Mouse (Mus musculus): ENCODE measurements at regions not wholly inside any gene's neighbourhood (a gene's known extent, or its start where the extent isn't known, plus 50 kb on each side); places are given as distances from the start of the nearest gene placed in this dataset.
"Not testable (repeated sequence)": the region's sequence is repeated elsewhere in the genome, so short reads cannot be mapped to it uniquely, and the experiment has no call there.

DNA sequence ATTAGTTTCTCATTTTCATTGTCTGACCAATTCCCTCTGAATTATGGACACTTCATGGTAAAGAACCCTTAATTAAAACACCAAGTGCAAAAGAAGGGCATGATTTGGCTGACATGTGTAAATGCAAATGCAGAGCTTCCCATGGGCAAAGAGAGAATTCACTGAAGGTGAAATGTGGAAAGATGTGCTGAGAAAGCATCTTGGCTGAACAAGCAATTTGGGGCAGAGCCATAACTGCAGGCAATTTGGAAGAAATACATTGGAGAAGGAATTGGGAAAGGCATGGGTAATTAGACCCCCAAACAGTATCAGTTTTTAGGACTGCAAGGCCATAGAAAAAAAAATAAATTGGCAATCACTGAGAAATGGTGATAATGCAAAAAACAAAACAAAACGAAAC, 153.3 kb upstream of the Arsj start:
- Histone ChIP-seq H3K9ac (replicated peaks; ENCODE audit: low read length, poor library complexity, severe bottlenecking) (no peak overlapping the region), H3K27ac (ENCODE audit: low read depth, low read length) (no peak overlapping the region), H3K4me1 (ENCODE audit: insufficient read depth, low read length) (no peaks in the 10 kb centered on the region), H3K36me3 (ENCODE audit: insufficient read depth, low read length) (no peaks in the 10 kb centered on the region), H3K4me3 (ENCODE audit: low read depth, low read length) (no peak overlapping the region), H3K9me3 (ENCODE audit: low read length) (0 out of 2 replicates have a peak, but pooled peaks cover 2% of the 10 kb centered on the region), H3K4me2 (ENCODE audit: low read depth, low read length, poor library complexity, severe bottlenecking) (no peak overlapping the region), H3K27me3 (ENCODE audit: insufficient read depth, low read length) (no peaks in the 10 kb centered on the region)
- TF ChIP-seq CTCF (IDR thresholded peaks at IDR 0.05), result no peak
- peak; percentile 71 for DNase-seq (ENCODE audit: low spot score)
- WGBS, result 69% methylated on average over 1 of the region's 1 CpGs
- no peak for ATAC-seq (ENCODE audit: low FRiP score)

DNA sequence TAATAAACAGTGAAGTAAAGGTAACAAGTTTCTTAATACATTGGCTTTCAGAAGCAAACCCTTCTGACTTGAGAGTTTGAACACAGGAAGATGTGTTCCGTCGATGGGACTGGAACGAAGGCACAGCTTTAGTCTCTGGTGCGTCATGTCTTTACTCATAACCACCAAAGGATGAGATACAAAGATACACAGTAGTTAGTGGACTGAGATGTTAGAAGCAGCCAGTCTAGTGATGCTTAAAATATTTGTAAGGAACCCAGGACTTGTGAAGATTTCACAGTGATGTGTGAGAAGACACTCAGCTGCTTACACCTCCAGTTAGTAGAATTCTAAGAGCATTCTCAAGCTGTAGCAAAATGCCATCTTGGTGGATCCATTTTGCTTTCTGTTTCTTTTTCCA, 135.9 kb upstream of the Arsj start:
- WGBS, result 94% methylated on average over 4 of the region's 4 CpGs
- Histone ChIP-seq H3K9ac (replicated peaks; ENCODE audit: low read length, poor library complexity, severe bottlenecking) (no peak overlapping the region), H3K36me3 (ENCODE audit: insufficient read depth, low read length) (no peaks in the 10 kb centered on the region), H3K9me3 (ENCODE audit: low read length) (no peaks in the 10 kb centered on the region), H3K27me3 (ENCODE audit: insufficient read depth, low read length) (no peaks in the 10 kb centered on the region), H3K4me3 (ENCODE audit: low read depth, low read length) (no peak overlapping the region), H3K4me2 (ENCODE audit: low read depth, low read length, poor library complexity, severe bottlenecking) (no peak overlapping the region), H3K27ac (ENCODE audit: low read depth, low read length) (no peak overlapping the region), H3K4me1 (ENCODE audit: insufficient read depth, low read length) (no peaks in the 10 kb centered on the region)
- TF ChIP-seq CTCF (IDR thresholded peaks at IDR 0.05), result no peak
- no peak for DNase-seq (ENCODE audit: low spot score)
- no peak for ATAC-seq (ENCODE audit: low FRiP score)

DNA sequence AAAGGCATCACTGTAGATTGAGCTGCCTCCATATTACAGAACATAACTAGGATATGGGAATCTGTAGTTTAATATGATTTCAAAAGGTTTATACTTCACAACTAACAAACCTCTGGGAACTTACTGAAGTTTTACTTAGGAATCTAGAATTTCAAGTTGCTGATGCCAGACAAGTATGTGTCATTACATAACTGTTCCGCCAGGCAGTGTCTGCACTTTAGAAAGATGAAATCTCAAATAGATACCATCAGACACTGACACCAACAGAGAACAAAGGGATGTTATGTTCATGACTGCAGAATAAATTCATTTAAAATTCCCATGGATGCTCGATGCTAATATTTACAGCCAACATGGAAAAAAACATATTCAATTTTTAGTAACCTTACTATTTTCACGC, 117.7 kb upstream of the Arsj start:
- DNase-seq (ENCODE audit: low spot score), result no peak
- no peak for TF ChIP-seq CTCF (IDR thresholded peaks at IDR 0.05)
- WGBS, result 69% methylated on average over 3 of the region's 3 CpGs

DNA sequence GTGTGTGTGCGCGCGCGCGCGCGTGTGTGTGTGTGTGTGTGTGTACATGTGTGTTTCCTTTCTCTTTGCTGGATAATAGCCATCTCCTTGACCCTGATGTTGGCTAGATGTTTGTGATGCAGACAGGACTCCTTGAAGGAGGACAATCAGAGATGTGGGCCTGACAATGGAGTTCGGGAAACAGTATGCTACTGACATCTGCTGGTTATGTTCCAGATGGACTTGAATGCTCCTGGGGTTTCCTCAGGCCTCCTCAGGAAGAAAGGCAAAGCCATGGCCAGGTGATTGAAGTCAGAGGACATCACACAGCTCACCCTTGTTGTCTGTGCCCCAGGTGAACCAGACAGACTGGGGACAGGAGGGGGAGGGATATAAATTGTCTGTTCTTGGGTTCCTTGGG, 102.2 kb upstream of the Arsj start:
- H3K36me3 ChIP-seq (ENCODE audit: insufficient read depth, low read length), result no peaks in the 10 kb centered on the region
- DNase-seq (ENCODE audit: low spot score) (no peak), ATAC-seq (ENCODE audit: low FRiP score) (no peak)
- TF ChIP-seq CTCF (IDR thresholded peaks at IDR 0.05), result peak; percentile 30; the same call in 1 of the 2 replicates
- WGBS, result 98% methylated on average over 7 of the region's 8 CpGs
- H3K4me1 ChIP-seq (ENCODE audit: insufficient read depth, low read length), result no peaks in the 10 kb centered on the region
- no peaks in the 10 kb centered on the region for H3K27me3 ChIP-seq (ENCODE audit: insufficient read depth, low read length)
- H3K9me3 ChIP-seq (ENCODE audit: low read length), result no peaks in the 10 kb centered on the region
- no peak overlapping the region for H3K4me3 ChIP-seq (ENCODE audit: low read depth, low read length)
- H3K4me2 ChIP-seq (ENCODE audit: low read depth, low read length, poor library complexity, severe bottlenecking), result no peak overlapping the region
- no peak overlapping the region for H3K27ac ChIP-seq (ENCODE audit: low read depth, low read length)
- no peak overlapping the region for H3K9ac ChIP-seq (replicated peaks; ENCODE audit: low read length, poor library complexity, severe bottlenecking)

More for the DNA sequence above, 117.7 kb upstream of the Arsj start:
- ATAC-seq (ENCODE audit: low FRiP score), result no peak
- no peak overlapping the region for H3K4me3 ChIP-seq (ENCODE audit: low read depth, low read length)
- H3K9me3 ChIP-seq (ENCODE audit: low read length), result no peaks in the 10 kb centered on the region
- H3K4me2 ChIP-seq (ENCODE audit: low read depth, low read length, poor library complexity, severe bottlenecking), result no peak overlapping the region
- no peak overlapping the region for H3K9ac ChIP-seq (replicated peaks; ENCODE audit: low read length, poor library complexity, severe bottlenecking)
- H3K4me1 ChIP-seq (ENCODE audit: insufficient read depth, low read length), result no peaks in the 10 kb centered on the region
- H3K36me3 ChIP-seq (ENCODE audit: insufficient read depth, low read length), result no peaks in the 10 kb centered on the region
- H3K27me3 ChIP-seq (ENCODE audit: insufficient read depth, low read length), result no peaks in the 10 kb centered on the region
- no peak overlapping the region for H3K27ac ChIP-seq (ENCODE audit: low read depth, low read length)

GRCm38 (mm10) chr3:126272027-126272426, 91.5 kb upstream of the Arsj start:
- H3K4me2 ChIP-seq (ENCODE audit: low read depth, low read length, poor library complexity, severe bottlenecking); H3K27me3 ChIP-seq (ENCODE audit: insufficient read depth, low read length); H3K36me3 ChIP-seq (ENCODE audit: insufficient read depth, low read length); H3K27ac ChIP-seq (ENCODE audit: low read depth, low read length); H3K9me3 ChIP-seq (ENCODE audit: low read length); H3K4me3 ChIP-seq (ENCODE audit: low read depth, low read length); H3K9ac ChIP-seq (replicated peaks; ENCODE audit: low read length, poor library complexity, severe bottlenecking); H3K4me1 ChIP-seq (ENCODE audit: insufficient read depth, low read length); DNase-seq (ENCODE audit: low spot score); ATAC-seq (ENCODE audit: low FRiP score): not testable (repeated sequence)

DNA sequence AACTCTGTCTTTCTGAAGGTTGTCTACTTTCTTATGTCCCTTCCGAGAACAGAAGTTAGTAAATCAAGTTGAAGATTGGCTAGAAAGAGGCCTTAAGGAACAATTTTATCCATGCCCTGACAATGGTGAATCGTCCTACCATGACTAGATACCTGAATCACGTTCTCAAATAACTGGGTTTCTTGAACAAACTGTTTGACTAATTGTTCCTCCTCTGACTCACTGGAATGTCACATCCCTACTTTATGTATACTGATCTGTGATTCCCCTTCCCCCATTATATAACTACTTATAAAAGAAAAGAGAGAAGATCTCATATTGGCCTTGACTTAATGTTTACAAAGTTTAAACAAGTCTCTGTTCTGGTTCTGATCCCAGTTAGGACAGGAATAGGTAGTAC, 89.9 kb upstream of the Arsj start:
- no peak for TF ChIP-seq CTCF (IDR thresholded peaks at IDR 0.05)
- Histone ChIP-seq H3K9ac (replicated peaks; ENCODE audit: low read length, poor library complexity, severe bottlenecking) (no peak overlapping the region), H3K4me1 (ENCODE audit: insufficient read depth, low read length) (no peaks in the 10 kb centered on the region), H3K4me2 (ENCODE audit: low read depth, low read length, poor library complexity, severe bottlenecking) (no peak overlapping the region), H3K36me3 (ENCODE audit: insufficient read depth, low read length) (no peaks in the 10 kb centered on the region), H3K27me3 (ENCODE audit: insufficient read depth, low read length) (no peaks in the 10 kb centered on the region), H3K4me3 (ENCODE audit: low read depth, low read length) (no peak overlapping the region), H3K27ac (ENCODE audit: low read depth, low read length) (no peak overlapping the region), H3K9me3 (ENCODE audit: low read length) (no peaks in the 10 kb centered on the region)
- DNase-seq (ENCODE audit: low spot score), result no peak
- no peak for ATAC-seq (ENCODE audit: low FRiP score)
- 89% methylated on average over 3 of the region's 3 CpGs for WGBS

Data from midbrain, postnatal 0 days (tissue).